ENCODE assay signal across 8 mouse cellular contexts in genomic region chr11:48874465-48874864, GRCm38 (mm10). TPM values are rescaled to one million over a fixed set of nuclear protein-coding genes. Genes with fewer than 3 reads are reported as not detected.
DNase-seq lines count a peak whose midpoint lies in the region; ATAC-seq lines count a peak whose summit lies in the region.

No protein-coding gene starts in this region.

- H3K27me3 ChIP-seq in heart, embryonic 12.5 days (replicated peaks), result no peaks in the 10 kb centered on the region
- no peaks in the 10 kb centered on the region; the same call in 1 of the 2 replicates for H3K27me3 ChIP-seq in forebrain, embryonic 16.5 days (replicated peaks; ENCODE audit: control insufficient read depth, insufficient read depth, low read length)

- H3K4me3 ChIP-seq in heart, embryonic 12.5 days, result no peak overlapping the region
- no peak overlapping the region for H3K4me3 ChIP-seq in forebrain, embryonic 16.5 days (replicated peaks; ENCODE audit: low read length)

- intact Hi-C loops in left cerebral cortex, postnatal 14 days (cut with DNase I), result loop anchor here (1.0 kb wide), 1 partner anchor 229 kb away; no protein-coding TSS in a partner anchor

- H3K4me1 ChIP-seq in heart, embryonic 12.5 days (replicated peaks), result peaks cover 25% of the 10 kb centered on the region
- peaks cover 15% of the 10 kb centered on the region for H3K4me1 ChIP-seq in forebrain, embryonic 16.5 days (replicated peaks; ENCODE audit: control insufficient read depth, insufficient read depth, low read length)

- DNase-seq in heart, adult 11 months, result peak; percentile 89
- DNase-seq in CD4-positive, CD25-positive, alpha-beta regulatory T cell, adult 2 months (ENCODE audit: low read depth, low spot score), result peak; percentile 88
- DNase-seq in brain, adult 2 months (ENCODE audit: low read depth, low spot score), result peak; percentile 82
- peak; percentile 71 to 75 for DNase-seq in left cerebral cortex, postnatal 14 days (ENCODE audit: low spot score in 2 of 2)
- peak; percentile 67 for DNase-seq in mesoderm, embryonic 11.5 days (ENCODE audit: low read depth, low spot score)
- DNase-seq in spleen, postnatal 36 days (ENCODE audit: low spot score in 2 of 2), result peak; percentile 64 to 69

- no peak overlapping the region for H3K9ac ChIP-seq in heart, embryonic 12.5 days
- H3K9ac ChIP-seq in forebrain, embryonic 16.5 days (replicated peaks; ENCODE audit: low read depth, low read length), result no peak overlapping the region

- H3K4me2 ChIP-seq in heart, embryonic 12.5 days, result no peak overlapping the region
- no peak overlapping the region for H3K4me2 ChIP-seq in forebrain, embryonic 16.5 days (ENCODE audit: low read length)

- no peaks in the 10 kb centered on the region for H3K9me3 ChIP-seq in heart, embryonic 12.5 days (replicated peaks)
- H3K9me3 ChIP-seq in forebrain, embryonic 16.5 days (ENCODE audit: control insufficient read depth, low read length), result no peaks in the 10 kb centered on the region

- H3K36me3 ChIP-seq in heart, embryonic 12.5 days, result no peaks in the 10 kb centered on the region
- H3K36me3 ChIP-seq in forebrain, embryonic 16.5 days (ENCODE audit: control insufficient read depth, insufficient read depth), result no peaks in the 10 kb centered on the region

- H3K27ac ChIP-seq in heart, embryonic 12.5 days (ENCODE audit: poor library complexity, severe bottlenecking), result no peak overlapping the region
- H3K27ac ChIP-seq in forebrain, embryonic 16.5 days (ENCODE audit: low read length), result no peak overlapping the region

- 2% methylated on average over 4 of the region's 4 CpGs for WGBS in heart, embryonic 12.5 days
- WGBS in forebrain, embryonic 16.5 days, result 1% methylated on average over 4 of the region's 4 CpGs

- ATAC-seq in heart, embryonic 12.5 days (ENCODE audit: insufficient number of reproducible peaks, low FRiP score), result no peak
- peak; percentile 66 for ATAC-seq in forebrain, embryonic 16.5 days

RNA-seq across cellular contexts. Expression of gene Irgm1, which starts 3.0 kb away (rescaled TPM):
- 7.6 and 7.7 TPM in 2 replicates for polyA plus RNA-seq in heart, embryonic 12.5 days (2016; fragmentation: Nextera tagmentation; extraction: Ambion mirVana)
- 1.6 TPM in 2 replicates for polyA plus RNA-seq in forebrain, embryonic 16.5 days (2015; fragmentation: Nextera tagmentation; extraction: Ambion mirVana)
- total RNA-seq in left cerebral cortex, postnatal 14 days (2021), result 1 to 10 TPM; 3.7 TPM

RNA-seq across cellular contexts. Expression of gene Gm5431, which starts 27.5 kb away (rescaled TPM):
- 0.09 and 0.22 TPM in 2 replicates for polyA plus RNA-seq in heart, embryonic 12.5 days (2016; fragmentation: Nextera tagmentation; extraction: Ambion mirVana)
- 0.20 and 0.24 TPM in 2 replicates for polyA plus RNA-seq in forebrain, embryonic 16.5 days (2015; fragmentation: Nextera tagmentation; extraction: Ambion mirVana)
- total RNA-seq in left cerebral cortex, postnatal 14 days (2021), result under 1 TPM in 1 of 2 experiments, not detected in 1; 0.29 TPM

RNA-seq across cellular contexts. Expression of gene Gm12184, which starts 48.0 kb away (rescaled TPM):
- polyA plus RNA-seq in heart, embryonic 12.5 days (2016; fragmentation: Nextera tagmentation; extraction: Ambion mirVana), result 3.3 and 5.3 TPM in 2 replicates
- 2.8 and 3.9 TPM in 2 replicates for polyA plus RNA-seq in forebrain, embryonic 16.5 days (2015; fragmentation: Nextera tagmentation; extraction: Ambion mirVana)
- total RNA-seq in left cerebral cortex, postnatal 14 days (2021), result 1 to 10 TPM; 1.2 to 1.6 TPM

RNA-seq across cellular contexts. Expression of gene Trim7, which starts 48.5 kb away (rescaled TPM):
- polyA plus RNA-seq in heart, embryonic 12.5 days (2016; fragmentation: Nextera tagmentation; extraction: Ambion mirVana), result 0.39 and 0.52 TPM in 2 replicates
- polyA plus RNA-seq in forebrain, embryonic 16.5 days (2015; fragmentation: Nextera tagmentation; extraction: Ambion mirVana), result 1.4 and 2.0 TPM in 2 replicates
- total RNA-seq in left cerebral cortex, postnatal 14 days (2021), result 1 to 10 TPM; 1.4 to 1.8 TPM

RNA-seq across cellular contexts. Expression of gene Trim41, which starts 57.3 kb away (rescaled TPM):
- 4.3 and 4.4 TPM in 2 replicates for polyA plus RNA-seq in heart, embryonic 12.5 days (2016; fragmentation: Nextera tagmentation; extraction: Ambion mirVana)
- polyA plus RNA-seq in forebrain, embryonic 16.5 days (2015; fragmentation: Nextera tagmentation; extraction: Ambion mirVana), result 7.2 and 7.6 TPM in 2 replicates
- total RNA-seq in left cerebral cortex, postnatal 14 days (2021), result 10 to 100 TPM; 52.0 to 56.4 TPM
